ENCODE assay signal across 34 mouse cellular contexts in genomic region chr13:59469701-59470100, GRCm38 (mm10).
"Had no signal": no experiment of that assay in that cellular context is flagged by ENCODE, and none has a peak within 500 bp of the region (broad histone marks: within the 10 kb centered on the region; RNA-seq: fewer than 3 reads in every experiment).

No protein-coding gene starts in this region.

- H3K4me3 ChIP-seq: heart, embryonic 12.5 days; heart, embryonic 13.5 days; heart, embryonic 15.5 days; hindbrain, embryonic 10.5 days; hindbrain, embryonic 12.5 days; hindbrain, embryonic 13.5 days; hindbrain, embryonic 15.5 days; intestine, embryonic 15.5 days; kidney, embryonic 15.5 days; layer of hippocampus, adult 2 months had no signal

- H3K4me2 ChIP-seq: heart, embryonic 11.5 days; heart, embryonic 12.5 days; heart, embryonic 13.5 days; heart, embryonic 15.5 days; hindbrain, embryonic 12.5 days; hindbrain, embryonic 13.5 days; hindbrain, embryonic 14.5 days; hindbrain, embryonic 15.5 days; intestine, embryonic 15.5 days; kidney, embryonic 15.5 days had no signal

- DNase-seq: heart, postnatal 10 days; heart, postnatal 14 days; heart, postnatal 36 days; heart, postnatal 4 days; kidney, adult 11 months; kidney, adult 18-20 months; kidney, adult 2 months; kidney, adult 8-10 months; kidney, adult 9 months; kidney, postnatal 10 days; kidney, postnatal 14 days; kidney, postnatal 25 days; kidney, postnatal 36 days; kidney, postnatal 4 days; layer of hippocampus, adult 9-11 months; layer of hippocampus, postnatal 36 days had no signal

- ATAC-seq: hindbrain, embryonic 16.5 days; hindbrain, postnatal 0 days; inflammation-experienced regulatory T-cells, adult 6 months; intestine, embryonic 15.5 days; intestine, embryonic 16.5 days; intestine, postnatal 0 days had no signal

- H3K4me1 ChIP-seq: hindbrain, embryonic 10.5 days; intestine, embryonic 15.5 days had no signal

- H3K27ac ChIP-seq: heart, embryonic 13.5 days; heart, embryonic 15.5 days; hindbrain, embryonic 10.5 days; hindbrain, embryonic 12.5 days; hindbrain, embryonic 13.5 days; hindbrain, embryonic 14.5 days; hindbrain, embryonic 15.5 days; hindbrain, postnatal 0 days; intestine, embryonic 15.5 days; kidney, embryonic 15.5 days; kidney, postnatal 0 days; layer of hippocampus, adult 2 months had no signal

- H3K9ac ChIP-seq: heart, embryonic 12.5 days; heart, embryonic 13.5 days; heart, embryonic 15.5 days; hindbrain, embryonic 12.5 days; hindbrain, embryonic 13.5 days; hindbrain, embryonic 14.5 days; hindbrain, embryonic 15.5 days; intestine, embryonic 15.5 days; kidney, embryonic 15.5 days had no signal

- H3K27me3 ChIP-seq: heart, embryonic 12.5 days; heart, embryonic 13.5 days; heart, embryonic 15.5 days; hindbrain, embryonic 12.5 days; hindbrain, embryonic 13.5 days; hindbrain, embryonic 15.5 days; intestine, embryonic 15.5 days; kidney, embryonic 15.5 days had no signal

- H3K9me3 ChIP-seq: heart, embryonic 12.5 days; heart, embryonic 13.5 days; heart, embryonic 15.5 days; hindbrain, embryonic 10.5 days; hindbrain, embryonic 12.5 days; hindbrain, embryonic 13.5 days; hindbrain, embryonic 15.5 days; intestine, embryonic 15.5 days; kidney, embryonic 15.5 days had no signal
